Mouse (Mus musculus) C2C12 (cell line): ENCODE data around the gene Map3k1.

Experiments used
- CEBPB ChIP-seq: IDR thresholded peaks from one replicate; pipeline ENCODE4 v1.6.1; 2011; ENCODE audit warnings: low read depth, mild to moderate bottlenecking, control low read depth, moderate library complexity
- CTCF ChIP-seq: IDR thresholded peaks from one replicate; pipeline ENCODE4 v1.5.1; 2011; ENCODE audit not compliant: control insufficient read depth, insufficient read depth, insufficient read length
- FOSL1 ChIP-seq: IDR thresholded peaks from one replicate; pipeline ENCODE4 v1.8.0; 2011; ENCODE audit warnings: mild to moderate bottlenecking, low read length; ENCODE audit not compliant: poor library complexity, insufficient read depth, severe bottlenecking
- MAX ChIP-seq: IDR thresholded peaks from one replicate; pipeline ENCODE4 v1.6.1; 2011; ENCODE audit warnings: mild to moderate bottlenecking, control low read depth
- MYOD1 ChIP-seq: IDR thresholded peaks from one replicate; pipeline ENCODE4 v1.6.1; 2011; ENCODE audit warnings: low read depth; ENCODE audit not compliant: control insufficient read depth, insufficient read length
- MYOG ChIP-seq: IDR thresholded peaks from one replicate; pipeline ENCODE4 v1.6.1; 2011; ENCODE audit not compliant: control insufficient read depth, insufficient read length; ENCODE audit errors: extremely low read depth
- USF1 ChIP-seq: IDR thresholded peaks from one replicate; pipeline ENCODE4 v1.6.1; 2011; ENCODE audit warnings: low read depth, mild to moderate bottlenecking, control low read depth, moderate library complexity

DNA sequence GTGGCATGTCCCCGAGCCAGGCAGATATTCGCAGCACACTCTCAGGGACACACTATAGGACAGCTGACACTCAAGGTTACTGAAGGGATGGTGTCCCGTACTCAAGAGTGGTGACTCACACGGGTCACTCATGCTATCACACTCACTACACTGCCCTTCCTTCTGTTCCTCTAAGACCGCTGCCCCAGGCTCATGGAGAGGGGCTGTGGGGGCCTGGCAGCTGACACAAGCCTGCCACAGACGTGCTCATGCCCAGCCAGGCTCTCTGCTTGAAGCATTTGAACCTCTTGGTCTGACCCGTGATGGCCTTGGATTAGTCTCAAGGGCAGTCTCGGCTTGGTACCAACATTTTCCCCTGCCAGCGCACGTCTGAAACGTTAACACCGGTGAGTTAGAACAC, 10.7 kb downstream of the Map3k1 start:
- TF ChIP-seq CTCF (no peak), FOSL1 (no peak), USF1 (no peak), MYOD1 (no peak), CEBPB (no peak), MAX (no peak), MYOG (no peak)
